Mouse (Mus musculus): ENCODE measurements around the gene Exoc6b. TPM values are rescaled to one million over a fixed set of nuclear protein-coding genes. Genes with fewer than 3 reads are reported as not detected.

The Exoc6b gene
- polyA plus RNA-seq, 1 experiment from 2014 or later = 49.7 TPM

DNA sequence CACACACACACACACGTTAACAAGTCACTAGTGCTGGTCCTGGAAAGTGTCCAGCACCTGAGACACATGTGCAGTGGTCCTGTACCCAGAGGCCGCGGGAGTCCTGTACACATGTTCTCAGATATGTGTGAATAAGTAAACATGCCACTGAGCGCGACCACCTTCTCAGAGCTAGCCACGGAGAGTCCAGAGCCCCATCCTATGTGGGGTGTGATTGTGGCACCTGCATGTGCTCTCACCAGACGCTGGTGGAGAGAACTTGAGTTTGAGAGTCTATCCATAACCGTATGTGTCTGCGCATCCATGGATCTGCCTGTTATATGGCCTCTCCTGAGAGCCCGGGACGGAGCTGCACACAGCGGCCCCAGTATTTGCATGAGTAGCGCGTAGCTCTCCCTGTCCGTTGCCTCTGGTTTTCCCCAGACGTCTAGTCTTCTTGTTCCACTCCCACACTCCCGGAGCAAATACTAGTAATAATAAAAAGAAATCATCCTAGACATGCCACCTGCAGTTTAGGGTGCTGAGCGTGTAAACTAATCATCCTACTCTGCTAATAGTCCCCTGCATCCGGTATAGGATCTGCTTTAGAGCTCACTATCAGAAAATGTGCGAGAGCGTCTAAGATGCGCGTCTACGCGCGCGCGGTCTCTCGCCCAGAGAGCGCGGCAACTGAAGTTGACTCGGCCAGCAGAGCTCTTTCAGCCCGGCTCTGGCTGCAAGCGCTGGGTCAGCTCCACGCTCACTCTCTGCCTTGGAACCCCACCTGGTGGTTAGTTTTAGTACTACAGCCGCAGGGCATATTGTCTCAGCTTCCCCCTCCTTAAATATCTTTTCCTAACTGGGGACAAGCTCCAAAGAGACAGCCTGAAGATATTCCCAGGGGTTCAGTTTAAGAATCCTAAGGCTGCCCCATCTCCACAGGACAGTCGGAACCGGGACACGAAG, 479.3 kb downstream of the Exoc6b start:
- Histone ChIP-seq H3K27me3 (ENCODE audit: control insufficient read depth, insufficient read depth, low read length) (peaks cover 14% of the 10 kb centered on the region; the same call in 1 of the 2 replicates), H3K4me1 (ENCODE audit: control insufficient read depth, insufficient read depth, low read length) (peaks cover 38% of the 10 kb centered on the region), H3K4me3 (ENCODE audit: low read depth, low read length) (peak overlapping the region; percentile 50; the same call in 1 of the 2 replicates), H3K4me2 (replicated peaks; ENCODE audit: low read depth, low read length) (peak overlapping the region; percentile 92), H3K9ac (replicated peaks; ENCODE audit: low read depth, low read length) (no peak overlapping the region), H3K36me3 (ENCODE audit: control insufficient read depth, insufficient read depth, low read length) (no peaks in the 10 kb centered on the region), H3K9me3 (ENCODE audit: control insufficient read depth, low read depth, low read length) (no peaks in the 10 kb centered on the region), H3K27ac (ENCODE audit: low read length) (peak overlapping the region; percentile 11; the same call in 1 of the 2 replicates)
- WGBS = 3% methylated on average over 39 of the region's 39 CpGs
- ATAC-seq (ENCODE audit: insufficient number of reproducible peaks, insufficient read depth, low FRiP score, low read depth) = peak; percentile 53; the same call in 1 of the 2 replicates

DNA sequence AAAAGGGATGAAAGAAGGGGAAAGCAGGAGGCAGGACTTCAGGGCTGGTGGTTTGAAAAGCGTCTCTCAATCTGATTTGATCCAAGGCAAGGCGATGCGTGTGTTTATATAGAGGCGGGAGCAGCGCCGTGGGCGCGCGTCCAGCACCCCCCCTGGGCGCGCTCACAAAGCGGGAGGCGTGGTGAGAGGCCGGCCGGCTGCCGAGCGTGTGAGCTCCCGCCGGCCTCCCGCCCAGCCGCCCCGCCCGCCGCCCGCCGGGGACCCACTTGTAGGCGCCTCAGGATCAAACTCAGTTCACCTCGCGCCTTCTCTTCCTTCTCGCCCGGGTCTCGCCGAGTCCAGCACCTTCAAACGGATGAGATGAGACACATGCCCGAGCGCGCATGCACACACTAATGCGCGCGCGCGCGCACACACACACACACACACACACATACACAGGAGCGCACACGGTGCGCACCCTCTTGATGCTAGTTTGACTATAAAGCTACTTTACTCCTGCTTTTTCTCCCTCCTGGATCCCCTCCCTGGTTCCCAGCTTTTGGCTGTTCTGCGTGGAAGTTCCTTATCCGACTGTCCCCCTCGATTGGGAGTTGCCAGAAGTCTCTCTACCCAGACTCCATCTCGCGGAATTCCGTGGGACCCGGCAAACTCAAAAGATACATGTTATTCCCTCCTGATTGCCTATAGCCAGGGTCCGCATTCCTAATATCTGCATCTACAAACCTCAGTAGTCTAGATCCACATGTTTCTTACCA, 480.2 kb downstream of the Exoc6b start:
- H3K36me3 ChIP-seq (ENCODE audit: control insufficient read depth, insufficient read depth, low read length) = no peaks in the 10 kb centered on the region
- no peak for ATAC-seq (ENCODE audit: insufficient number of reproducible peaks, insufficient read depth, low FRiP score, low read depth)
- peak overlapping the region; percentile 50 for H3K4me3 ChIP-seq (ENCODE audit: low read depth, low read length)
- peak overlapping the region; percentile 92 for H3K4me2 ChIP-seq (replicated peaks; ENCODE audit: low read depth, low read length)
- no peaks in the 10 kb centered on the region for H3K9me3 ChIP-seq (ENCODE audit: control insufficient read depth, low read depth, low read length)
- peaks cover 46% of the 10 kb centered on the region for H3K4me1 ChIP-seq (ENCODE audit: control insufficient read depth, insufficient read depth, low read length)
- WGBS = under 1% methylated on average over 53 of the region's 54 CpGs
- H3K9ac ChIP-seq (replicated peaks; ENCODE audit: low read depth, low read length) = no peak overlapping the region
- H3K27ac ChIP-seq (ENCODE audit: low read length) = no peak overlapping the region; the same call in 1 of the 2 replicates
- H3K27me3 ChIP-seq (ENCODE audit: control insufficient read depth, insufficient read depth, low read length) = peaks cover 18% of the 10 kb centered on the region; the same call in 1 of the 2 replicates

DNA sequence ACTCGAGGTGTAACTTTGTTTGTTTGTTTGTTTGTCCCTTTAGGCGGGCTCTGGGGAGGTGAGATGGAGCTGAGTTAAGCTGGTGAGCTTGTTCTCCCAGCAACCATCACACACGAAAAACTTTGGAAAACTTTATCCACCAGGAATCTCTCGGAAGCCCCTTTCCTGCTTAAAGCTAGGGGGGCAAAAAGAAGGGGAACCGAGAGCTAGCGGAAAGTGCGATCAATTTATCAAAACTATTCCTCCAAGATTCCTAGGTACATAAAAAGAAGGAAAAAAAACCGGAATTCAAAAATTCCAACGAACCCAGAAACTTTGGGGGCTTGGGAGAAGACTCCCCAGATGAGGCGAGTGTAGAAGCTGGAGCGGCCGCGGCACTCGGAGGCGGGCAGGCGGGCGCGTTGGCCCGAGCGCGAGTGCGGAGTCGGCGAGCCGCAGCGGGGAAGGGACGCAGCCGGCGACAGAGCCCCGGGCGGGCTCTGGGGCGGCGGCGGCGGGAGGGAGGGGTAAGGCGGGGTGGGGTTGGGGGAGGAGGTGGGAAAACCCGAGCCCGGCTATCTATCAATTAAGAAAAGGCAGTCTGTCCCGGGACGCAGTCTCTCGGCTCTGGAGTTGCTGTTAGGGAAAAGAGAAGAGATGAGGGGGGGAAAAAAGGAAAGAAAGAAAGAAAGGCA, 481.0 kb downstream of the Exoc6b start:
- no peaks in the 10 kb centered on the region for H3K9me3 ChIP-seq (ENCODE audit: control insufficient read depth, low read depth, low read length)
- peaks cover 51% of the 10 kb centered on the region for H3K4me1 ChIP-seq (ENCODE audit: control insufficient read depth, insufficient read depth, low read length)
- no peak for ATAC-seq (ENCODE audit: insufficient number of reproducible peaks, insufficient read depth, low FRiP score, low read depth)
- H3K4me3 ChIP-seq (ENCODE audit: low read depth, low read length) = peak overlapping the region; percentile 50
- H3K36me3 ChIP-seq (ENCODE audit: control insufficient read depth, insufficient read depth, low read length) = no peaks in the 10 kb centered on the region
- H3K27ac ChIP-seq (ENCODE audit: low read length) = peak overlapping the region; percentile 48; the same call in 1 of the 2 replicates
- H3K27me3 ChIP-seq (ENCODE audit: control insufficient read depth, insufficient read depth, low read length) = peaks cover 23% of the 10 kb centered on the region; the same call in 1 of the 2 replicates
- 1% methylated on average over 41 of the region's 41 CpGs for WGBS
- peak overlapping the region; percentile 92 for H3K4me2 ChIP-seq (replicated peaks; ENCODE audit: low read depth, low read length)
- peak overlapping the region; percentile 25; the same call in 1 of the 2 replicates for H3K9ac ChIP-seq (replicated peaks; ENCODE audit: low read depth, low read length)

DNA sequence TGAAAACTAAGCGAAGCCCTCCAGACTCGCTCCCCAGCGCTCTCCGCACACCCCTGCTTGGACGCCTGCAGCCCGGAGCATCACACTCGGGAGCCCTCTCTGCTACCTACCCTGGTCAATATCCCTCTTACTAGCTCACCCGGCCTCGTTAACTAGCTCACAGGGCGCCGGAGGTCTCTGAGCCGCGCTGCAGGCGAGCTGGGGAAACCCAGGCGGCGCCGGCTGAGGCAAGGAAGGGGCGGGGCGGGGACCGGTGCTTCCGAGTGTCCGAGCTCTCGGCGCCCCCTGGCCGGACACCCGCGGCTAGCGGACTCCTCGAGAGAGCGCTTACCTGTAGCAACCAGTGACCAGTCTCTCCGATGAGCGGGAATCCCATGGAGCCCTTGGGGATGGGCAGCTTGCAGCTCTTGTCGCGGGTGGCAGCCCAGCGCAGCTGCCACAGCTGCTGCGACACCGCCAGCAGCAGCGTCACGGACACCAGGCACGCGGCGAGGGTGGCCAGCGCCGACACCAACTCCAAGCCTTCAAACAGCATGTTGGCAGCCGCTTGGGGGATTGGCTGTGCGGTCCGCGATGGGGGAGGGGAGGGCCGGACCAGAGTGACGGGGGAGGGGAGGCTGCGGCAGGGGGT, 481.7 kb downstream of the Exoc6b start:
- WGBS = 1% methylated on average over 51 of the region's 51 CpGs
- H3K27me3 ChIP-seq (ENCODE audit: control insufficient read depth, insufficient read depth, low read length) = peaks cover 23% of the 10 kb centered on the region; the same call in 1 of the 2 replicates
- ATAC-seq (ENCODE audit: insufficient number of reproducible peaks, insufficient read depth, low FRiP score, low read depth) = no peak
- no peaks in the 10 kb centered on the region for H3K36me3 ChIP-seq (ENCODE audit: control insufficient read depth, insufficient read depth, low read length)
- no peaks in the 10 kb centered on the region for H3K9me3 ChIP-seq (ENCODE audit: control insufficient read depth, low read depth, low read length)
- peak overlapping the region; percentile 50 for H3K4me3 ChIP-seq (ENCODE audit: low read depth, low read length)
- H3K4me2 ChIP-seq (replicated peaks; ENCODE audit: low read depth, low read length) = peak overlapping the region; percentile 92
- H3K9ac ChIP-seq (replicated peaks; ENCODE audit: low read depth, low read length) = peak overlapping the region; percentile 25; the same call in 1 of the 2 replicates
- peaks cover 57% of the 10 kb centered on the region for H3K4me1 ChIP-seq (ENCODE audit: control insufficient read depth, insufficient read depth, low read length)
- H3K27ac ChIP-seq (ENCODE audit: low read length) = no peak overlapping the region

- peak overlapping the region; percentile 25; the same call in 1 of the 2 replicates for H3K9ac ChIP-seq (replicated peaks; ENCODE audit: low read depth, low read length)
- peak overlapping the region; percentile 50 for H3K4me3 ChIP-seq (ENCODE audit: low read depth, low read length)
- H3K27me3 ChIP-seq (ENCODE audit: control insufficient read depth, insufficient read depth, low read length) = peaks cover 29% of the 10 kb centered on the region; the same call in 1 of the 2 replicates
- H3K9me3 ChIP-seq (ENCODE audit: control insufficient read depth, low read depth, low read length) = no peaks in the 10 kb centered on the region
- WGBS = 2% methylated on average over 28 of the region's 28 CpGs
- peaks cover 60% of the 10 kb centered on the region for H3K4me1 ChIP-seq (ENCODE audit: control insufficient read depth, insufficient read depth, low read length)
- H3K4me2 ChIP-seq (replicated peaks; ENCODE audit: low read depth, low read length) = peak overlapping the region; percentile 92
- H3K27ac ChIP-seq (ENCODE audit: low read length) = no peak overlapping the region
- no peaks in the 10 kb centered on the region for H3K36me3 ChIP-seq (ENCODE audit: control insufficient read depth, insufficient read depth, low read length)
- no peak for ATAC-seq (ENCODE audit: insufficient number of reproducible peaks, insufficient read depth, low FRiP score, low read depth)
These were observed 482.6 kb downstream of the Exoc6b start for GRCm38 (mm10) chr6:84586551-84587200.

- no peaks in the 10 kb centered on the region for H3K9me3 ChIP-seq (ENCODE audit: control insufficient read depth, low read depth, low read length)
- WGBS = 1% methylated on average over 37 of the region's 37 CpGs
- peak overlapping the region; percentile 50 for H3K4me3 ChIP-seq (ENCODE audit: low read depth, low read length)
- no peak for ATAC-seq (ENCODE audit: insufficient number of reproducible peaks, insufficient read depth, low FRiP score, low read depth)
- H3K9ac ChIP-seq (replicated peaks; ENCODE audit: low read depth, low read length) = no peak overlapping the region; the same call in 1 of the 2 replicates
- peak overlapping the region; percentile 92 for H3K4me2 ChIP-seq (replicated peaks; ENCODE audit: low read depth, low read length)
- no peak overlapping the region; the same call in 1 of the 2 replicates for H3K27ac ChIP-seq (ENCODE audit: low read length)
- no peaks in the 10 kb centered on the region for H3K36me3 ChIP-seq (ENCODE audit: control insufficient read depth, insufficient read depth, low read length)
- H3K27me3 ChIP-seq (ENCODE audit: control insufficient read depth, insufficient read depth, low read length) = peaks cover 29% of the 10 kb centered on the region; the same call in 1 of the 2 replicates
- peaks cover 59% of the 10 kb centered on the region for H3K4me1 ChIP-seq (ENCODE audit: control insufficient read depth, insufficient read depth, low read length)
These were observed 483.5 kb downstream of the Exoc6b start for GRCm38 (mm10) chr6:84585686-84586300.
